Mouse (Mus musculus): ENCODE results near the gene Ccdc191. TPM values are rescaled to one million over a fixed set of nuclear protein-coding genes. Genes with fewer than 3 reads are reported as not detected.

Gene Ccdc191
- total RNA-seq (2015; ENCODE audit: low replicate concordance) (1.1 and 1.3 TPM in 2 replicates), total RNA-seq (2017; ENCODE audit: low replicate concordance) (0.77 and 3.3 TPM in 2 replicates)

DNA sequence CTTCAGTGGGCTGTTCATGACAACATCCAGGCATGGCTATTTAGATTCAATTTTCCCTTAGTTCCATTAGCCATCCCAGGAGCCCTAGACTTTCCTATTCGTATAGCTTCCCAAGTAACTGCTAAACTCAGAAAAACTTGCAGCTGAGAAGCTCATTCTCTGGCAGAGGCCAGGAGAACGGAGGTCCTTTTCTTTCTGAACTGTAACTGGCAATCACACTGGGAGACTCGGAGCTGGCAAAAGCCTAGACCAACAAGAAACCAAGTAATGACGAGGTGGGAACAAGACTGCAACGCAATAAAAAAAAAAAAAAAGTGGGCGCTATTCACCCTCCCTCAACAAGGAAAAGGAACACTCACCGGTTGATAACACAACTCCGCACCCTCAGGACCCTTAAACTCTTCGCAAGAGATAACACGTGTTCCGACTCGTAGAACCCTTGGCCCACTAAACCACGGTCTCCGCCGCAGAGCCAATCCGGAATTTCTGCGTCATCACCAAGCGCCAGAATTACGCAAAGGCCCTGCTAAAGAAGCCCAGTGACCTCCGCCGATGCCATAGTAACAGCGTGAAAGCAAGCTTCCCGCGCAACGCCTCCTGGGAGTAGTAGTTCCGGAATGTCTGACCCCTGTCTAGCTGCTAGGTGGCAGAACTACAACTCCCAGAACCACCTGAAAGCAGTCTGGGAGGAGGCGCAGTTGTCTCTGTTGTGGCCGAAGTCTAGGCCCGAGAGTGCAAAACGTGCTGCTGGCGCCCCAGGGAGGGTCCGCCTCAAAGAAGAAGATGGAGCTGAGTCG, at the start of gene Ccdc191:
TSS of gene Ccdc191 (plus strand) at position 593 of the 797 bp plus-strand sequence.
- ATAC-seq (replicated peaks; ENCODE audit: low FRiP score, poor library complexity, severe bottlenecking), result peak; percentile 99

DNA sequence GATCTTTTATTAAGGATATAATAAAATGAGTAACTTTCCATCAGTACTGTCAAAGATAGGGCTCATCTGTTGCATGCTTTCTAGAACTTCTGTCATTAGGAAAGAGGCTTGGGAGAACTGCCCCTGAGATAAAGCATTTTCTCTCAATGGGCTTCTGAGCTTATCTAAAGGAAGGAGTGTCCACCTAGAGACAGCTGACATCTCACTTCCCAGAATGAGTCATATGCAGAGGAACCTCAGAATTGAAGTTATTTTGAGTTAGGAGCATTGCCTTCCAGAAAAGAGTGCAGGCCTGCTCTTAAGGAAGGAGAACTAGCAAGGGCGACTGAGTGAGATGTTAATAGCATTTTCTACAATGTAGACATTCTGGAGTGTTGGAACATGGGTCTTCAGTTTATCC, 48.4 kb upstream of the Ccdc191 start:
- ATAC-seq (replicated peaks; ENCODE audit: low FRiP score, poor library complexity, severe bottlenecking), result no peak

DNA sequence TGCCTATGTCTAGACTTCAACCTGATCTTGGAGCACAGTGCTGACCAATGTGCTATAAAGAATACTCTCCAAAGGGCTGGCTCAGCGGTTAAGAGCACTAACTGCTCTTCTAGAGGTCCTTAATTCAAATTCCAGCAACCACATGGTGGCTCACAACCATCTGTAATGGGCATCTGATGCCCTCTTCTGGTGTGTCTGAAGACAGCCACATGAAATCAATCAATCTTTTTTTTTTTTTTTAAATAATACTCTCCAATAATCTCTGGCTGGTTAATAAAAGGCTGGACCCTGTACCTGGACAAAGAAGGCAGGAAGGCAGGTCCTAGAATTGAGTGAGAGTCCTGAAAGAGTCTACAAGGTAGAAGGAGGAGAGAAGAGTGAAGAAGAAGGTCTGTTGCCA, 39.8 kb upstream of the Ccdc191 start:
- no peak for ATAC-seq (replicated peaks; ENCODE audit: low FRiP score, poor library complexity, severe bottlenecking)

DNA sequence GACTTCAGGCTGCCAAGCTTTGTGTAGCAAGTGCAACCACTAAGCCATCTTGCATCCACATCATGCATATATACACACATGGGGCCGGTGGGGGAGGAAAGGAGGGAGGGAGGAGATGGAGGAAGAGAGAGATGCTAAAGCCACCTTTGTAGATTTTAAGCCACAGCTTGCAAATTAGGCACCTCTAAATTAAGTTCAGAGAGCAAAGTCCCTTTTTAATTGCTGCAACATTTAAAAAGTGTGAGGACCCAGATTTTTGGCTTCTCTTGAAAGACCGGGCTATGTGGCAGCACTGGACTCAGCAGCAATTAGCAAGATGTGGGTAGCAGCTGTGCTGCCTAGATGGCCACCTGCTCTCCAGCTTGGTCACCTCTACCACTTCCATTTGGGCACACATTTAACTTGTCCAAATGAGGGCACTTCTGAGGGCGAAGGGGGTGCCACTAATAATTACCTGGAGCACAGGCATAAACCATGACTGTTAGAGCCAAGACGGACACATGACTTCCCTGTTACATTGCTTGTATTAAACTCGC, 30.6 kb upstream of the Ccdc191 start:
- no peak for ATAC-seq (replicated peaks; ENCODE audit: low FRiP score, poor library complexity, severe bottlenecking)

DNA sequence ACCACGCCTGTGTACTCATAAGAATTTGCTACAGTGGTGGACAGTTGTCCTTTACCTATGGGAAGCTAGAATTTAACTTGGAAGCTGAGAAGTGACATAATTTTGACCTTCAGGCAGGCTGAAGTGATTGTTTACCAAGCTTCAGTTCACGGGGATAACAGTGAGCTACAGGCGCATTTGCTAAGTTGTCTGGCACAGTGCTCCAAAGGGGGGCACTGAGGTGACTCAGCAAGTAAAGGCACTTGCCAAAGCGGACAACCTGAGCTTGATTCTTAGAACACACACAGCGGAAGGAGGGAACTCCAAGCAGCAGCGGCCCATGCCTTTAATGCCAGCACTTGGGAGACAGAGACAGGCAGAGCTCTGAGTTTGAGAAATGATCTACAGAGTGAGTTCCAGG, 29.0 kb upstream of the Ccdc191 start:
- no peak for ATAC-seq (replicated peaks; ENCODE audit: low FRiP score, poor library complexity, severe bottlenecking)

DNA sequence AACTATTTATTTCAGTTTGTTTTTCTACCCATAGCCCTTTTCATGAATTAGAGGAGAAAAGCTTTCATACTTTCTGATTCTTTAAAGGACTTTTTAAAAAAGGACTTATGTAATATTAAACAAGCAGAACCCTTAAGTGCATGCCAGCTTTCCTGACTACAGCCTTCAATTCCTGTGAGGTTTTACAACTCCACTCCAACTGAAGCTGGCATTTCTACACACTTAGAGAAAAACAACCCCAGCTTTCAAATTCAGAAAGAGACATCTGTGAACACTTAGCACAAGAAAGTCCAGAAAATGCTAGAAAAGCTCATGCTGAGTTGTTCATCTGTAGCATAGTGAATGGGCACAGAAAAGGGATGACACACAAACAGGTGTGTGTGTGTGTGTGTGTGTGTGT, 19.8 kb upstream of the Ccdc191 start:
- no peak for ATAC-seq (replicated peaks; ENCODE audit: low FRiP score, poor library complexity, severe bottlenecking)

DNA sequence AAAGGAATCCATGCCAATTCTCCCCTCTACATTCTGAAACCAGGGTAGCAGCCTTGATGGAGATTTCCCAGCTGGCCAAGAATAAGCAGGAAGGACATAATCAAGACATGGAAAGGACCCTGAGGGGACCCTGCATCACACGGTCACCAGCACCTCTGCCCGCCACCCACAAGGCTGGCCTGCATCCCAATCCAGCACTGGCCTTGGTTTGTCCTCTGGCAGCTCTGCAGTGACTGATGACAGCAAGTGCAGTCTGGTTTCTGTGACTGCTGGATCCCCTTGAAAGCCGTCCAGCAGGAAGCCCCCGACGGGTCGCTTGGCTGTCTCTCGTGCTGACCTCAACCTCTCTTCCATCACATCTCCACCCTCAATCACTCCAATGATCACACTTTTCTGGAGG, 18.2 kb upstream of the Ccdc191 start:
- no peak for ATAC-seq (replicated peaks; ENCODE audit: low FRiP score, poor library complexity, severe bottlenecking)

DNA sequence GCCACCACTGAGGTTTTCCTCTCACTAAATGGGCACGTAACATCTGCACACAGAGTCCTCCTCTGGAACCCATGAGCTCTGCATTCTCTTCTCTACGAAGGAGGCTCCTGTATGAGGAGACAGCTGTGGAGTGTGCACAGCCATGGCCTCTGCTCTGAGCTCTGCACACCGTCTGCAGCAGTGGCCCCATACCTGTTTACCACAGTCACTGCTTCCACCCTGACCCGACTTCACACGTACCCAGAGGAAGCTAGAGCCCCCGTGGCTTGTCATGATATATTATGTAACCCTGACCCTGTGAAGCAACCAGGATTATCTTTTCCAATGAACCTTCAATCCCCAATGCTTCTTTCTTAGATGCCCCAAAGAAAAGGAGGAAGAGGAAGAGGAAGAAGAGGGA, 9.8 kb upstream of the Ccdc191 start:
- no peak for ATAC-seq (replicated peaks; ENCODE audit: low FRiP score, poor library complexity, severe bottlenecking)

DNA sequence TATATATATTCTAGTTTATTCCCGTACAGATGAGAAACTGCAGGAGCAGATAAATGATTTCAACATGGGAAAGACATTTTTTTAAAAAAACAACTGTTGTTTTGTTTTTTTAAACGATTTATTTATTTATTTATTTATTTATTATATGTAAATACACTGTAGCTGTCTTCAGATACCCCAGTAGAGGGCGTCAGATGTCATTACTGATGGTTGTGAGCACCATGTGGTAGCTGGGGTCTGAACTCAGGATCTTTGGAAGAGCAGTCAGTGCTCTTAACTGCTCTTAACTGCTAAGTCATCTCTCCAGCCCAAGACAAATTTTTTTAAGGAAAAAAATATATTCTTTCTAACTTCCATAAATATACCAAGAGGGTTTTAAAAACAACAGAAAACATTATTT, 8.0 kb upstream of the Ccdc191 start:
- no peak for ATAC-seq (replicated peaks; ENCODE audit: low FRiP score, poor library complexity, severe bottlenecking)

DNA sequence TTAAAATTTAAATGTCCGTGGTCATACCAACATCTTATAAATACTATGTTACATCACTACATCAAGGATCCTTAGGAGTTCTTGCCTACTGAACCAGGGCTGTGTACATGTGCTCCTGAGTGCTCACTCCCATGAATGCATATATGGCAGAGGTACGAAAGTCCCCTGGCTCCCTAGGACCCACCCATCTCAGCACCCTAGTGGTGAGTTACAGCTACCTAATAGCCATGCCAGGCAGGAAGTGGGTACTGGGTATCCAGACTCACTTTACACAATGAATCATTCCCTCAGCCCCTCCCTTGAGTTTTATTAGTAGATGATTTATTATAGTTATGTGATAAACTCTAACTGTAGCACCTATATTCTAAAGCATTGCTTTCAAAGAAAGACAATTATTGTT, 7.3 kb upstream of the Ccdc191 start:
- ATAC-seq (replicated peaks; ENCODE audit: low FRiP score, poor library complexity, severe bottlenecking), result no peak

DNA sequence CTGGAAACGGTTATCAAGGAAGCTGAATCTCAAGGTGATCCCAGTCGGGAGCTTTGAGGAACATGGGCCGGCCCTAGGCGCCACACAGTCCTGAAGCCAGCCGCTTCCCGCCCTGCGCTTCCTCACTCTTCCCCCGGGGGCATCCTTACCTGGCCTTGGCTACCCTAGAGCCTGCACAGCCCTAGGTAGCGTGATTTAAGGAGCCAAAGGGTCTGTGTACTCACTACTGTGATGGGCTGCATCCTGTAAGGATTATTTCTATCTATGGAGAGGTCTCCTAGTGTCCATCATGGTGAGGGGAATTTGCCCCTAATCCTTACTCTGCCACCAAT, 371 bp downstream of the Ccdc191 start:
- ATAC-seq (replicated peaks; ENCODE audit: low FRiP score, poor library complexity, severe bottlenecking), result peak; percentile 82

DNA sequence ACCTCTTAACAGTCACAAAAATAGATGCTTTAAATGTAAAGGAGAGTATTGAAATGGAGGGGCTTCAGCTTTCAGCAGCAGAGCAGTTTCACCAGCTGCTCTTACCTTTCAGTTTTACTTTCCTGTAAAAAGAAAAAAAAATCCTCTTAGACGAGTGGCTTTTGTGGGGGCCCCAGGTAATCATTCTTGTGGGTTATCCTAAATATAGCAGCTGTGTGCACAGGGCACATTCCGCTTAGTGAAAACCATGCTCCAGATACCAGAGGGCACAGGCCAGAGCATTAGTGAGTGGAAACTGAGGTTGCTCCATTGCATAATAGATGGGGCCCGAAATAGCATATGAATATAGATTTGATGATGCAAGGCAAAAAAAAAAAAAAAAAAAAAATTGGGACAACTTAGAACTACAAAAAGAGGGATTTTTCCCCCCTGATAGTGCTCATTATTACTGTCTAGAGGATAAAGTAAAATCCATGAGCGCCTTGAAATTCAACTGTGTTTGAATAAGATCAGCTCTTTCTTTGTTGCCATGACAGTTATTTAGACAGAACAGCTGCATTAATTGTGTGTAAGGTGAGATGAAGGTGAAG, 1.2 kb downstream of the Ccdc191 start:
- no peak for ATAC-seq (replicated peaks; ENCODE audit: low FRiP score, poor library complexity, severe bottlenecking)

DNA sequence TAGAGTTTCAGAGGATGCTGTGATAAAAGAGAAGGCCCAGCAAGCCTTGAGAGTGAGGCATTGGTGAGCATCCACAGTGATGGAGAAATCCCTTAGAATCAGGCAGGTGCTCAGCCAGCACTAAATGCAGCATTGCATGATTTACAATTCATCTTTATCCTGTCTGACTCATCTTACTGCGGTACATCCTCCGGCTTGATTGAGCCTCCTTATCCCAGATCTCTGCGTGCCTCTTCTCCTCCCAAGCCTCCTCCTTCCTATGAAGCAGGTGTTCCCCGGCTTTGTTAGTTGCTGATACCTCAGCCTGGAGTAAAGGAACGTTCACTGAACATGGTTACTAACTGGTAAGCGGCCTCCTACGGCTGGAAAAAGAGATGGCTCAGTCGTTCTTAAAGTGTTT, 4.9 kb downstream of the Ccdc191 start:
- no peak for ATAC-seq (replicated peaks; ENCODE audit: low FRiP score, poor library complexity, severe bottlenecking)

DNA sequence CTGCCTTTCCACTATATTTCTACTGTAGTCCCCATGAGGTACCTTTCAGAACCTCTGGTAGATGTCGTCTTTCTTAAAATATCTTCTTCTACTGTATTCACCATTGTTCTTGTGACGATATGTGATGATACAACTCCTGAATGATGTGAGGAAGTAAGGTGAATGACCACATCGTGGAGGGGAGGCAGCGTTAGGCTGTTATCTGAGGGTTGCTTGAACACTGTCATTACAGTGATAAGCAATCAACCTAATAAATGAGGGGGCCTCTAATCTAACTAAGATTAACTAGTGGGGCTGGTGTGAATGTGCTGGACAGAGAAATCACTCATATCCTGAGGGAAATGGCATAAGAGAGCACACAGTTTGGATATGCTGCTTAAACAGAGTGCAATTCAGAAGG, 10.5 kb downstream of the Ccdc191 start:
- ATAC-seq (replicated peaks; ENCODE audit: low FRiP score, poor library complexity, severe bottlenecking), result no peak

DNA sequence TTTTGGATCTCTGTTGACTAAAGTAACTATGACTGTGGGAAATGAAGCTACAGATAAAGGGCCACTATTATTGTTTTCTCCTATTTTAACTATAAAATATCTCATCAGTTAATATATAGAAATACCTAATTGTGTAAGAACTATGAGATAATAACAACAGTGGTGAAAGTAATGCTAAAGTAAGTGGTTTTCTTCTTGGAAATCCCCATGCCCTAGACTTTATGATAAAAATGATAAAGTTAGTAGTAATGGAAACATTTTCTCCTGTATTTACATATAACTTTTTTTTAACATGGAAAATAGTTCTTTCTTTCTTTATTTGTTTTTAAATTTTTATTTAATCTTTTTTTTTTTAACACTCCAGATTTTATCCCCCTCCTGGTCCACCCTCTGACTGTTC, 11.0 kb downstream of the Ccdc191 start:
- no peak for ATAC-seq (replicated peaks; ENCODE audit: low FRiP score, poor library complexity, severe bottlenecking)

DNA sequence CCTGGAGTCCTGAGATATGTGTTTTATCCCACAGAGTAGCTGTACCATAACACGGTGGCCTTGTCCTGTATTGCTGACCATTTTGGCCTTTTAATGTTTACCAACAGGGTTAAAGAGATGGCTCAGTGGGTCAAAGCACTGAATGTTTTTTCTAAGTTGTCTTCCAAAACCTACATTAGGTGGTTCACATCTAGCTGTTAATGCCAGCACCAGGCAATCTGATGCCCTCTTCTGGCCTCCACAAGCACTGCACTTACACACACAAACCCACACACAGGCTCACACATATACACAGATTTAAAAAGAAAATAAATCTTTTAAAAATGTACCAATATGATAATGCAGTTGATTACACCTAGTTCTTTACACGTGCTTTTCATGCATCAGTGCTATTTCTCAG, 19.3 kb downstream of the Ccdc191 start:
- no peak for ATAC-seq (replicated peaks; ENCODE audit: low FRiP score, poor library complexity, severe bottlenecking)

DNA sequence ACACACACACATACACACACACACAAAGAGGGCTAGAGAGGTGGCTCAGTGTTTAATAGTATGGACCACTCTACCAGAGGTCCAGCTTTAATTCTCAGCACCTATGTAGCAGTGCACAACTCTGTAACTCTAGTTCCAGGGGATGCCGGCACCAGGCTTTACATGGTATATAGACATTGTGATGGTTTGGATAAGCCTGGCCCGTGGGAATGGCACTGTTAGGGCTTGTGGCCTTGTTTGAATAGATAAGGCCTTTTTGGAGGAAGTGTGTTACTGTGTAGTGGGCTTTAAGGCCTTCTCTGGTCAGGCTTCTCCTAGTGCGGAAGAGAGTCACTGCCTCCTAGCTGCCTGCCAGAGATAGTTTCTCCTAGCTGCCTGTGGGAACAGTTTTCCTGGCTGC, 29.3 kb downstream of the Ccdc191 start:
- ATAC-seq (replicated peaks; ENCODE audit: low FRiP score, poor library complexity, severe bottlenecking), result no peak

DNA sequence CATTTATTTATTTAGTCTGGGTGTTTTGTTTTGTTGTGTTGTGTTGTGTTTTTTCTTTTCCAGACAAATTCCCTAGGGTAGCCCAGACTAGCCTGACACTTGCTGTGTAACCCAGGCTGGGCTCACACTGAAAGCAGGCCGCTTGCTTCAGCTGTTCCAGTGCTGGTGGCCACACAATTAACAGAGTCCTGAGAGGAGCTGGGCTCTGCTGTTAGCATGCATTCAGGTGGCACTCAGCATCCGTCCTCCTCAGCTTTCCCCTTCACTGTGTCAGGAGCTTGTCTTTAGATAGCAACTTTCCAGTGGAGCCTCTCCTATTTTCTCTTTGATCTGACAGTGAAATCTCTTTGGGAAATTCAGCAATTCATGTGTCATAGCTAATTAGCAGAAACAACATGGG, 32.4 kb downstream of the Ccdc191 start:
- no peak for ATAC-seq (replicated peaks; ENCODE audit: low FRiP score, poor library complexity, severe bottlenecking)

DNA sequence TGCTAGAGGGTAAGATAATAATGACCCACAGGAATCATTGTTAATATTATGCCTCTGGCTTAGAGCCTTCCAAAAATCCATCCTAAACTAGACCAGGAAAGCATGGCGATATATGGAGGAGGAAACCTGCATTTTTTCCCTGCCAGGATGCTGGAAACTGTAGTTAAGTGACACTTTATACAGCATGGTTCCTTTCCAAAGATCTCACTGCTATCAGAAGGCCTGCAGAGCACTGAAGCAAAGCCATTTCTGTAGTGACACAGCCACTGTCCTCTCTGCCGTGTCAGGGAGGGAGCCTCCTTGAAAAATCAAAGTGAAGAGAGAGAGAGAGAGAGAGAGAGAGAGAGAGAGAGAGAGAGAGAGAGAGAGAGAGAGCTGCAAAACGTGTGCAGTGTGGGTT, 33.0 kb downstream of the Ccdc191 start:
- ATAC-seq (replicated peaks; ENCODE audit: low FRiP score, poor library complexity, severe bottlenecking), result no peak

DNA sequence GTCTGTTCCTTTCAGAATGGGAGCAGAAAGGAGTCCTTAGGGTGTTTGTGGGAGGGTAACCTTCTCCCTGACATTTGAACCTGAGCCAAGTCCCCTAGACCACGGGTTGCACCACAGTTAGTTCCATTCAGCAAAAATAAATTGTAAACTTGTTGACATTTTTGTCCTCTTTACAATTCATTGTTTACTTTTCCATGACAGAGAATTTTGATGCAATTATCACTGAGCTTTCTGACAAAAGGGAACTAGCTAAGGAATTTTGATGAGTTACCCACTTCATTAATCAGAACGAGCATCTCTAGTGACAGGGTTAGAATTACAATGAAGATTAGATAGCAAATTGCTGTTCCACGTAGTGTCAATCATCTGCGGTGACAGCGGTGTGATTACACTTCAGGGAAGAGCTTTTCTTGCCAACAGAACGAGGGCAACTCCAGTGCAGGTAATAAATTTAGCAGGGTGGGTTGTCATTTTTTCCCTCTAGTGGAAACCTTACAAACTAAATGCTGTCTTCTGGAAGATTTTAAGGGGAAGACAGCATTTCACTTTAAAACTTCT, 35.5 kb downstream of the Ccdc191 start:
- ATAC-seq (replicated peaks; ENCODE audit: low FRiP score, poor library complexity, severe bottlenecking), result no peak

DNA sequence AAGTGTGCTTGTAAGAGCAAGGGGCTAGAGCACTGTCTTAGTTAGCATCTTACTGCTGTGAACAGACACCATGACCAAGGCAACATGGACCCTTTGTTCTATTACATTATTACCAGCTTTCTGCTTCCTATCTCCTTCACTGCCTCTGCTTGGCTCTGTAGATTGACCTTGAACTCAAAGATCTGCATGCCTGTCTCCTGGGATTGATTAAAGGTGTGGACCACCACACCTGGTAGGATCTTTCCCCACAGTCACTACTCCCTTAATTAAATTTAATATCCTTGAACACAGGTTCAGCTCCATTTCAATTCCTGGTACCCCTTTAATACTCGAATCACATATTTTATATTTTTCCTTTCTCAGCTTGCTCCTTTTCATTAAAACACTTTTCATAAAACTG, 36.2 kb downstream of the Ccdc191 start:
- ATAC-seq (replicated peaks; ENCODE audit: low FRiP score, poor library complexity, severe bottlenecking), result no peak
